Mouse (Mus musculus) kidney, embryonic 16.5 days (tissue): ENCODE results near the gene Lrrc23. TPM values are rescaled to one million over a fixed set of nuclear protein-coding genes. Genes with fewer than 3 reads are reported as not detected.

Experiments
- ATAC-seq: fragments of 200-750 bp; cut with Nextera tagmentation; 2 replicates; pipeline ENCODE4 v1.8.0; 2017; ENCODE audit warnings: moderate TSS enrichment; ENCODE audit not compliant: low FRiP score, low TSS enrichment
- H3K27ac ChIP-seq: fragments of 300-500 bp; sonication (generic); 2 replicates; pipeline ENCODE4 v1.5.1; 2014; ENCODE audit warnings: low read length
- H3K27me3 ChIP-seq: fragments of 300-500 bp; sonication (generic); 2 replicates; pipeline ENCODE4 v1.6.1; 2014; ENCODE audit warnings: low read length, control low read depth, mixed read lengths; ENCODE audit not compliant: insufficient read depth
- H3K36me3 ChIP-seq: fragments of 300-500 bp; sonication (generic); 2 replicates; pipeline ENCODE4 v1.6.1; 2014; ENCODE audit warnings: low read length, control low read depth, mixed read lengths; ENCODE audit not compliant: insufficient read depth
- H3K4me1 ChIP-seq: fragments of 300-500 bp; sonication (generic); 2 replicates; pipeline ENCODE4 v1.6.1; 2014; ENCODE audit warnings: low read length, control low read depth, mixed read lengths; ENCODE audit not compliant: insufficient read depth
- H3K4me2 ChIP-seq: fragments of 300-500 bp; sonication (generic); replicated peaks from 2 replicates; pipeline ENCODE4 v1.6.1; 2014; ENCODE audit warnings: low read depth, low read length
- H3K4me3 ChIP-seq: fragments of 300-500 bp; sonication (generic); 2 replicates; pipeline ENCODE4 v1.5.1; 2014; ENCODE audit warnings: mild to moderate bottlenecking, low read length
- H3K9ac ChIP-seq: fragments of 300-500 bp; sonication (generic); replicated peaks from 2 replicates; pipeline ENCODE4 v1.6.1; 2014; ENCODE audit warnings: low read length
- H3K9me3 ChIP-seq: fragments of 300-500 bp; sonication (generic); 2 replicates; pipeline ENCODE4 v1.6.1; 2016; ENCODE audit warnings: low read length, control low read depth
- WGBS: fragments of 180-500 bp; shearing (Covaris S2); extraction: QIAGEN DNeasy Blood & Tissue Kit; methylation state at CpG from one replicate; pipeline ENCODE4 v1.1.7; 2014; 5-methylcytosine and 5-hydroxymethylcytosine counted together
- polyA plus RNA-seq: library from polyadenylated mRNA; unstranded; fragments of >200 nt; fragmentation: Nextera tagmentation; extraction: Ambion mirVana; gene quantifications from 2 replicates; pipeline ENCODE4 v1.2.1, GENCODE M21; 2015

Lrrc23 gene
- polyA plus RNA-seq, 1 experiment from 2014 or later, result 1.0 TPM

GRCm38 (mm10) chr6:124757909-124758848 is 21.3 kb downstream of the Lrrc23 start:
- Histone ChIP-seq H3K4me2 (peak overlapping the region; percentile 68), H3K4me3 (peak overlapping the region; percentile 77), H3K9ac (peak overlapping the region; percentile 97), H3K9me3 (no peaks in the 10 kb centered on the region), H3K4me1 (peaks cover 43% of the 10 kb centered on the region), H3K27me3 (no peaks in the 10 kb centered on the region), H3K27ac (peak overlapping the region; percentile 98), H3K36me3 (no peaks in the 10 kb centered on the region)
- peak; percentile 7 for ATAC-seq
- WGBS, result 37% methylated on average over 5 of the region's 5 CpGs

GRCm38 (mm10) chr6:124757351-124757880 is 22.1 kb downstream of the Lrrc23 start:
- H3K36me3 ChIP-seq, result no peaks in the 10 kb centered on the region
- peak overlapping the region; percentile 97 for H3K9ac ChIP-seq
- ATAC-seq, result no peak
- 3% methylated on average over 5 of the region's 5 CpGs for WGBS
- H3K27me3 ChIP-seq, result no peaks in the 10 kb centered on the region
- H3K4me1 ChIP-seq, result peaks cover 43% of the 10 kb centered on the region
- no peaks in the 10 kb centered on the region for H3K9me3 ChIP-seq
- peak overlapping the region; percentile 68 for H3K4me2 ChIP-seq
- peak overlapping the region; percentile 77 for H3K4me3 ChIP-seq
- peak overlapping the region; percentile 98 for H3K27ac ChIP-seq

DNA sequence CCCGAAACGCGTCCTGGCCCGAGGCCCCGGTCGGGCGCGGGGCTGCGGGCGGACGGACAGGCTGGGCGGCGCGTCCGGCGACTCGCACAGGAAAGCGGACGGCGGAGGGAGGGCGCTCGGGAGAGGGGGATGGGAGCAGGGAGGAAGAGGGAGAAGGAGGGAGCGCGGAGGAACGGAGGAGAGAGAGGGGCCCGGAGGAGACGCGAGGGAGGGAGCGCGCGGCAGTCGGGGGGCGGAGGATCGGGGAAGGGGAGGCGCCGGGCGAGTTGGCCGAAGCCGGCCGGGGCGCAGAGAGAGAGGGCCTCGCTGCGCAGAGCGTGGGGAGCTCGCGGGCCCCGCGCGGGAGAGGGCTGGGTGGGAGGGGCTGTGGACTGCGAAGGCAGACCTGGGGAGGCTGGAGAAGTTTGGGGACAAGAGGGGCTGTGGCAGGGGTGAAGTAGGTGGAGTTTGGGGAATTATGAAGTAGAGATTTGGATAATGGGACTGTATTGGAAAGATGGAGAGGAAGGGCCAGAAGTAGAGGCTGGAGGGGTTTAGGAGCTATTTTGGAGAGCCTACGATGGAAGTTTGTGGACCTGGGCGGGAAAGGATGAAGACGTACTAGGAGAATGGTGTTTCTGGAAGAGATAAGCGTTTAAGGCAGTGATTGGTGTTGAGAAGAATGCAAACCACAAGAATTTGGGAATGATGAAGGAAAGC is 22.7 kb downstream of the Lrrc23 start:
- peak; percentile 78 for ATAC-seq
- no peaks in the 10 kb centered on the region for H3K27me3 ChIP-seq
- WGBS, result 1% methylated on average over 44 of the region's 54 CpGs
- H3K36me3 ChIP-seq, result no peaks in the 10 kb centered on the region; the same call in 1 of the 2 replicates
- H3K9me3 ChIP-seq, result no peaks in the 10 kb centered on the region
- H3K4me2 ChIP-seq, result peak overlapping the region; percentile 68
- H3K4me3 ChIP-seq, result peak overlapping the region; percentile 77
- peak overlapping the region; percentile 98 for H3K27ac ChIP-seq
- peaks cover 43% of the 10 kb centered on the region for H3K4me1 ChIP-seq
- peak overlapping the region; percentile 97 for H3K9ac ChIP-seq

DNA sequence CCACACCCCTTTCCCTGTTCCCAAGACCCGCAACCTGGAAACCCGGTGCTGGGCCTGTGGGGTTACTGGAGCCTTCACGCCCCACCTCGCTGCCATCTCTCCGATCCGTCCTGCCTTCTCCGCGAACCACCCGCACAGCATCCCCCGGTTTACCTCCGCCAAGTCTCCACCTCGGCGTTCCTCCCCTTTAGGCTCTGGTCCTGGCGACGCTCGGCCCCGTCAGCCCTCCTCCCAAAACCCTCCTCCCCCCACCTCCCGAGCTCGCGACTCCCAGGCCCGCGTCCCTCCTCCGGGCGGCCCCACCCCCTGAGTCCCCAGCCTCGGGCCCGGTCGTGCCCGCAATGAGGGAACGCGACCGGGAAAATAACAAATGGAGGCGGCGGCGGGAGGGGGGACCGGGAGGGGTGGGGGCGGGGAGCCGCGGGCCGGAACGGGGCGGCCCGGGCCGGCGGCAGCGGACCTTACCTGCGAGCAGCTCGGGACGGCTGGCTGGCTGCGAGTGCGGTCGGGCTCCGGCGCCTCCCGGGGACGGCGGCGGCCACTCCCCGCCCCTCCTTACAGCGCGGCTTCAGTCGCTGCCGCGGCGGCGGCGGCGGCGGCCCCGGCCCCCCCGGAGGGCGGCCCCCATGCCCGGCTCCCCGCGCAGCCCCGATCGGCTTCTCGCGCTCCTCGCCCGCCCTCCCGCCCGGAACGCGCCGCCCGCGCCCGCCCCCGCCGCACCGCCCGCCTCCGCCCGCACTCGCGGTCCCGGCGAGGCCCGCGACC is 23.5 kb downstream of the Lrrc23 start, which contains the start of the genes Gm45234 and Atn1:
Gene Gm45234, minus strand, starts transcription at position 191 of the 765 bp plus-strand sequence.
Gene Atn1, minus strand, starts transcription at position 694 of the 765 bp plus-strand sequence.
- WGBS, result under 1% methylated on average over 55 of the region's 100 CpGs

DNA sequence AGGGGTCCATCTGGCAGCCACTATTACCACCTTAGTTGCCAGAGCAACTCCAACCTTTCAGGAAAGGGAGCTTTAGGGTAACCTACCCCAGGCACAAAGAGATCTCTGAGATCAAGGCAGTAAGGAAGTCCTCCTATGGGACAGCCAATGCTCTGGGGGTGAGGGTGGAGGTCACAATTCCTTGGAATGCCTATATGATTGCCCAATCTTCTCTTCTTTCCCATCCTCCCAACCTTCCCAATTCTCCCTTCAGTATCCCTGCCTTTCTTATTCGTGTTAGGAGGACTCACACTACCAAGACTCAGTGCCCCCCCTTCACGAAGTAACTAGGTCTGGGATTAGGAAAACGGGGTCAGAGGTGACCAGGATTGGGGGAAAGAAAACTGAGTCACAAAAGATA is 24.2 kb downstream of the Lrrc23 start:
- Histone ChIP-seq H3K4me2 (peak overlapping the region; percentile 68), H3K9ac (peak overlapping the region; percentile 97), H3K27me3 (no peaks in the 10 kb centered on the region), H3K4me1 (peaks cover 43% of the 10 kb centered on the region), H3K36me3 (no peaks in the 10 kb centered on the region; the same call in 1 of the 2 replicates), H3K4me3 (peak overlapping the region; percentile 77), H3K27ac (peak overlapping the region; percentile 98), H3K9me3 (no peaks in the 10 kb centered on the region)
- no peak for ATAC-seq
- 1% methylated on average over 3 of the region's 3 CpGs for WGBS

More for the DNA sequence above, 23.5 kb downstream of the Lrrc23 start, which contains the start of the genes Gm45234 and Atn1:
- no peaks in the 10 kb centered on the region for H3K9me3 ChIP-seq
- H3K4me3 ChIP-seq, result peak within 1 kb of the TSS; percentile 77
- ATAC-seq, result peak; percentile 64
- H3K36me3 ChIP-seq, result no peaks in the 10 kb centered on the region; the same call in 1 of the 2 replicates
- H3K4me1 ChIP-seq, result peaks cover 43% of the 10 kb centered on the region
- no peaks in the 10 kb centered on the region for H3K27me3 ChIP-seq
- H3K27ac ChIP-seq, result peak within 1 kb of the TSS; percentile 98
- peak within 1 kb of the TSS; percentile 97 for H3K9ac ChIP-seq
- H3K4me2 ChIP-seq, result peak within 1 kb of the TSS; percentile 68

- H3K9ac ChIP-seq, result no peak overlapping the region
- no peaks in the 10 kb centered on the region for H3K9me3 ChIP-seq
- H3K4me1 ChIP-seq, result peaks cover 39% of the 10 kb centered on the region
- no peak overlapping the region for H3K4me2 ChIP-seq
- H3K4me3 ChIP-seq, result no peak overlapping the region
- no peaks in the 10 kb centered on the region for H3K27me3 ChIP-seq
- ATAC-seq, result no peak
- H3K36me3 ChIP-seq, result peaks cover 10% of the 10 kb centered on the region
- no peak overlapping the region for H3K27ac ChIP-seq
- WGBS, result 87% methylated on average over 2 of the region's 2 CpGs
Observed at GRCm38 (mm10) chr6:124753861-124754260, 25.7 kb downstream of the Lrrc23 start.

DNA sequence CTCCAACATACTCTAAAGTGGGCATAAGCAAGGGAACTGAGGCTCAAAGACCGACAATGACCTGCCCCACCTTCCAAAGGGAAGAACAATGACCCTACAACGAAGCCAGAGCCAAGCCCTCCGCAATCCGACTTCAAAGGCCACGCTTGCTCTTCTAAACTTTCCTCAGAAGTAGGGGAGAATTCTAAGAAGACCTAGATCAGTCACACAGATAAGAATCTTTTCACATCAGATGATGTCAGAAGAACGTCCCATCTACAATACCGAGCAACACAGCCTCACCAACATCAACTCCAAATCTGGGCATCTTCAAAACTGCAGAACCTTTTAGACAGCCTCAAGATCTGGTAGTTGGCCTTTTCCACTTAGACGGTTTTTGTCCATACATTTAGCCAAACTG is 29.1 kb downstream of the Lrrc23 start:
- H3K4me3 ChIP-seq, result no peak overlapping the region
- H3K36me3 ChIP-seq, result peaks cover 27% of the 10 kb centered on the region
- no peaks in the 10 kb centered on the region for H3K27me3 ChIP-seq
- 0 out of 2 replicates have a peak overlapping the region, but pooled peaks have one; percentile 4 for H3K9ac ChIP-seq
- no peak overlapping the region for H3K27ac ChIP-seq
- peaks cover 35% of the 10 kb centered on the region for H3K4me1 ChIP-seq
- WGBS, result 82% methylated on average over 8 of the region's 8 CpGs
- no peaks in the 10 kb centered on the region for H3K9me3 ChIP-seq
- no peak for ATAC-seq
- H3K4me2 ChIP-seq, result no peak overlapping the region

- Histone ChIP-seq H3K9me3 (no peaks in the 10 kb centered on the region), H3K9ac (peak overlapping the region; percentile 88), H3K4me3 (peak overlapping the region; percentile 58; the same call in 1 of the 2 replicates), H3K27me3 (no peaks in the 10 kb centered on the region), H3K4me1 (peaks cover 26% of the 10 kb centered on the region), H3K27ac (no peak overlapping the region; the same call in 1 of the 2 replicates), H3K36me3 (peaks cover 36% of the 10 kb centered on the region), H3K4me2 (peak overlapping the region; percentile 94)
- 83% methylated on average over 7 of the region's 7 CpGs for WGBS
- ATAC-seq, result no peak
Observed at GRCm38 (mm10) chr6:124746654-124747632, 32.6 kb downstream of the Lrrc23 start.
